Mouse (Mus musculus) ES-Bruce4 (cell line): ENCODE measurements around the gene Zfp488. TPM values are rescaled to one million over a fixed set of nuclear protein-coding genes. Genes with fewer than 3 reads are reported as not detected.
A peak's percentile ranks its signal among the peaks of the same experiment; 100 is the strongest.

Experiments used
- H3K27ac ChIP-seq: 2 replicates; pipeline ENCODE4 v1.5.1; 2012; ENCODE audit warnings: low read length, inconsistent platforms; ENCODE audit not compliant: insufficient read depth
- H3K27me3 ChIP-seq: 2 replicates; pipeline ENCODE4 v1.6.1; 2012; ENCODE audit warnings: mild to moderate bottlenecking, low read length, inconsistent platforms; ENCODE audit not compliant: control insufficient read depth, poor library complexity, insufficient read depth, severe bottlenecking
- H3K36me3 ChIP-seq: 2 replicates; pipeline ENCODE4 v1.6.1; 2012; ENCODE audit warnings: inconsistent platforms, mild to moderate bottlenecking, low read length, moderate library complexity; ENCODE audit not compliant: control insufficient read depth, poor library complexity, insufficient read depth, severe bottlenecking
- H3K4me1 ChIP-seq: one replicate; pipeline ENCODE4 v1.8.1; 2011; ENCODE audit warnings: low read length; ENCODE audit not compliant: control insufficient read depth, insufficient read depth
- H3K4me3 ChIP-seq: 2 replicates; pipeline ENCODE4 v1.5.1; 2011; ENCODE audit warnings: low read depth, mild to moderate bottlenecking, low read length
- H3K9ac ChIP-seq: 2 replicates; pipeline ENCODE4 v1.6.1; 2012; ENCODE audit warnings: low read depth, mild to moderate bottlenecking, inconsistent platforms; ENCODE audit not compliant: poor library complexity, severe bottlenecking
- H3K9me3 ChIP-seq: replicated peaks from 2 replicates; pipeline ENCODE4 v1.6.1; 2012; ENCODE audit warnings: mild to moderate bottlenecking, low read length, inconsistent platforms; ENCODE audit not compliant: control insufficient read depth, poor library complexity, insufficient read depth, severe bottlenecking
- CTCF ChIP-seq: IDR thresholded peaks from one replicate; pipeline ENCODE4 v1.8.1; 2011; ENCODE audit warnings: low read depth, low read length
- EP300 ChIP-seq: IDR thresholded peaks from 2 replicates; pipeline ENCODE4 v1.6.1; 2011; ENCODE audit warnings: low read depth, low read length; ENCODE audit not compliant: insufficient read depth
- POLR2A ChIP-seq: IDR thresholded peaks from one replicate; pipeline ENCODE4 v1.8.1; 2011; ENCODE audit warnings: low read length; ENCODE audit not compliant: insufficient read depth
- polyA plus RNA-seq: library from polyadenylated mRNA; stranded (reverse); fragments of >200 nt; gene quantifications from 2 replicates; pipeline ENCODE4 v1.2.4, GENCODE M21; 2011; ENCODE audit warnings: low read depth; ENCODE audit not compliant: missing spikeins, insufficient read depth, insufficient read length

Gene Zfp488
- polyA plus RNA-seq, 1 experiment = not detected

- H3K27ac ChIP-seq = no peak overlapping the region
- H3K4me1 ChIP-seq = no peaks in the 10 kb centered on the region
- H3K36me3 ChIP-seq = no peaks in the 10 kb centered on the region
- no peaks in the 10 kb centered on the region for H3K27me3 ChIP-seq
- H3K9ac ChIP-seq = no peak overlapping the region
- H3K9me3 ChIP-seq = no peaks in the 10 kb centered on the region
- TF ChIP-seq EP300 = no peak
- no peak for TF ChIP-seq POLR2A
- TF ChIP-seq CTCF = no peak
- no peak overlapping the region for H3K4me3 ChIP-seq
Measured at GRCm38 (mm10) chr14:33958841-33959240, 19.7 kb downstream of the Zfp488 start.

- H3K27me3 ChIP-seq = no peaks in the 10 kb centered on the region
- H3K9ac ChIP-seq = no peak overlapping the region
- H3K27ac ChIP-seq = no peak overlapping the region
- TF ChIP-seq EP300 (no peak), POLR2A (no peak), CTCF (no peak)
- no peaks in the 10 kb centered on the region for H3K9me3 ChIP-seq
- no peaks in the 10 kb centered on the region for H3K36me3 ChIP-seq
- H3K4me1 ChIP-seq = no peaks in the 10 kb centered on the region
- H3K4me3 ChIP-seq = no peak overlapping the region
Measured at GRCm38 (mm10) chr14:33958186-33958585, 20.4 kb downstream of the Zfp488 start.

- H3K9ac ChIP-seq = no peak overlapping the region
- peak overlapping the region; percentile 20 for H3K4me3 ChIP-seq
- H3K36me3 ChIP-seq = no peaks in the 10 kb centered on the region
- H3K4me1 ChIP-seq = no peaks in the 10 kb centered on the region
- no peak overlapping the region for H3K27ac ChIP-seq
- no peaks in the 10 kb centered on the region for H3K9me3 ChIP-seq
- TF ChIP-seq EP300 = no peak
- TF ChIP-seq CTCF = peak; percentile 68
- H3K27me3 ChIP-seq = no peaks in the 10 kb centered on the region
Measured at GRCm38 (mm10) chr14:33956055-33956454, 22.5 kb downstream of the Zfp488 start.

- Histone ChIP-seq H3K27me3 (no peaks in the 10 kb centered on the region), H3K27ac (no peak within 1 kb of the TSS)
- no peak for TF ChIP-seq POLR2A
Measured at GRCm38 (mm10) chr14:33953761-33954160, 24.8 kb downstream of the Zfp488 start, which contains the start of gene Rbp3. Gene Rbp3 (plus strand): TSS chr14:33954003.

GRCm38 (mm10) chr14:33952233-33952981 is 26.2 kb downstream of the Zfp488 start:
- no peak overlapping the region for H3K27ac ChIP-seq
- no peaks in the 10 kb centered on the region for H3K36me3 ChIP-seq
- H3K27me3 ChIP-seq = no peaks in the 10 kb centered on the region
- no peak overlapping the region for H3K9ac ChIP-seq
- no peak overlapping the region for H3K4me3 ChIP-seq
- no peaks in the 10 kb centered on the region for H3K4me1 ChIP-seq
- no peaks in the 10 kb centered on the region for H3K9me3 ChIP-seq
- TF ChIP-seq POLR2A (no peak), EP300 (no peak), CTCF (no peak)

More at GRCm38 (mm10) chr14:33953761-33954160, 24.8 kb downstream of the Zfp488 start, which contains the start of gene Rbp3:
- no peaks in the 10 kb centered on the region for H3K36me3 ChIP-seq
- no peak within 1 kb of the TSS for H3K4me3 ChIP-seq
- H3K9me3 ChIP-seq = no peaks in the 10 kb centered on the region
- H3K4me1 ChIP-seq = no peaks in the 10 kb centered on the region
- H3K9ac ChIP-seq = no peak within 1 kb of the TSS

- Histone ChIP-seq H3K9ac (no peak overlapping the region), H3K27me3 (no peaks in the 10 kb centered on the region), H3K4me1 (no peaks in the 10 kb centered on the region), H3K36me3 (no peaks in the 10 kb centered on the region), H3K27ac (no peak overlapping the region), H3K9me3 (no peaks in the 10 kb centered on the region), H3K4me3 (no peak overlapping the region)
- TF ChIP-seq POLR2A (no peak), EP300 (no peak), CTCF (no peak)
Measured at GRCm38 (mm10) chr14:33946125-33946524, 32.4 kb downstream of the Zfp488 start.
